Mouse (Mus musculus) limb, embryonic 11.5 days (tissue): ENCODE measurements around the gene Gm13694. TPM values are rescaled to one million over a fixed set of nuclear protein-coding genes. Genes with fewer than 3 reads are reported as not detected.
"Not testable (repeated sequence)": the region's sequence is repeated elsewhere in the genome, so short reads cannot be mapped to it uniquely, and the experiment has no call there.

Experiments used
- ATAC-seq: fragments of 200-750 bp; cut with Nextera tagmentation; 2 replicates; pipeline ENCODE4 v1.8.0; 2017; ENCODE audit warnings: low read depth; ENCODE audit not compliant: insufficient number of reproducible peaks, low FRiP score, low TSS enrichment
- DNase-seq: peaks from one replicate; pipeline ENCODE4 v3.0.0-alpha.2; 2015; ENCODE audit warnings: low spot score
- H3K27ac ChIP-seq: fragments of 300-500 bp; sonication (generic); replicated peaks from 2 replicates; pipeline ENCODE4 v1.5.1; 2014; ENCODE audit warnings: low read depth, mild to moderate bottlenecking, low read length
- H3K27me3 ChIP-seq: fragments of 300-500 bp; sonication (generic); 2 replicates; pipeline ENCODE4 v1.6.1; 2014; ENCODE audit warnings: mild to moderate bottlenecking, low read length, mixed read lengths; ENCODE audit not compliant: control insufficient read depth, insufficient read depth
- H3K36me3 ChIP-seq: fragments of 300-500 bp; sonication (generic); 2 replicates; pipeline ENCODE4 v1.6.1; 2014; ENCODE audit warnings: mild to moderate bottlenecking, low read length, moderate library complexity, mixed read lengths; ENCODE audit not compliant: control insufficient read depth, insufficient read depth
- H3K4me1 ChIP-seq: fragments of 300-500 bp; sonication (generic); 2 replicates; pipeline ENCODE4 v1.6.1; 2014; ENCODE audit warnings: low read length, mixed read lengths; ENCODE audit not compliant: control insufficient read depth, insufficient read depth
- H3K4me2 ChIP-seq: fragments of 300-500 bp; sonication (generic); 2 replicates; pipeline ENCODE4 v1.6.1; 2014; ENCODE audit warnings: low read depth, mild to moderate bottlenecking, moderate library complexity; ENCODE audit not compliant: severe bottlenecking
- H3K4me3 ChIP-seq: fragments of 300-500 bp; sonication (generic); 2 replicates; pipeline ENCODE4 v1.5.1; 2014; ENCODE audit warnings: low read depth, low read length
- H3K9ac ChIP-seq: fragments of 300-500 bp; sonication (generic); 2 replicates; pipeline ENCODE4 v1.6.1; 2014; ENCODE audit warnings: mild to moderate bottlenecking, low read length
- H3K9me3 ChIP-seq: fragments of 300-500 bp; sonication (generic); 2 replicates; pipeline ENCODE4 v1.6.1; 2016; ENCODE audit warnings: low read length; ENCODE audit not compliant: control insufficient read depth
- WGBS: fragments of 180-500 bp; shearing (Covaris S2); extraction: QIAGEN DNeasy Blood & Tissue Kit; methylation state at CpG from one replicate; pipeline ENCODE4 v1.1.7; 2014; 5-methylcytosine and 5-hydroxymethylcytosine counted together
- polyA plus RNA-seq: library from polyadenylated mRNA; unstranded; fragments of >200 nt; fragmentation: Nextera tagmentation; extraction: Ambion mirVana; gene quantifications from 2 replicates; pipeline ENCODE4 v1.2.1, GENCODE M21; 2014

The Gm13694 gene
- polyA plus RNA-seq, 1 experiment from 2014 or later: not detected

- H3K9me3 ChIP-seq, H3K4me3 ChIP-seq, H3K27ac ChIP-seq, DNase-seq, H3K9ac ChIP-seq, H3K27me3 ChIP-seq, ATAC-seq, H3K36me3 ChIP-seq, H3K4me1 ChIP-seq, H3K4me2 ChIP-seq: not testable (repeated sequence)
- WGBS: no CpG with 5 or more reads among the region's 6 CpGs
Observed at GRCm38 (mm10) chr2:83972823-83973222, 5.9 kb upstream of the Gm13694 start, which contains the start of gene Gm13696. TSS of gene Gm13696 (plus strand) at chr2:83973123.

- not testable (repeated sequence) for H3K27me3 ChIP-seq, H3K4me1 ChIP-seq, H3K4me2 ChIP-seq, H3K36me3 ChIP-seq, DNase-seq, H3K9ac ChIP-seq, ATAC-seq, H3K9me3 ChIP-seq, H3K27ac ChIP-seq, H3K4me3 ChIP-seq
- no CpG with 5 or more reads among the region's 6 CpGs for WGBS
Observed at GRCm38 (mm10) chr2:83984443-83984842, 5.7 kb downstream of the Gm13694 start, which contains the start of gene Gm13697. TSS of gene Gm13697 (plus strand) at chr2:83984743.

GRCm38 (mm10) chr2:83990253-83990652 lies 11.5 kb downstream of the Gm13694 start, which contains the start of gene Gm13691:
TSS of gene Gm13691 (plus strand) at chr2:83990553.
- WGBS: no CpG with 5 or more reads among the region's 6 CpGs
- not testable (repeated sequence) for H3K36me3 ChIP-seq, DNase-seq, H3K4me3 ChIP-seq, H3K27ac ChIP-seq, H3K9me3 ChIP-seq, ATAC-seq, H3K4me1 ChIP-seq, H3K4me2 ChIP-seq, H3K27me3 ChIP-seq, H3K9ac ChIP-seq

- H3K4me2 ChIP-seq, DNase-seq, H3K4me1 ChIP-seq, H3K27ac ChIP-seq, H3K4me3 ChIP-seq, H3K27me3 ChIP-seq, H3K9me3 ChIP-seq, H3K9ac ChIP-seq, H3K36me3 ChIP-seq, ATAC-seq: not testable (repeated sequence)
- WGBS: 49% methylated on average over 7 of the region's 9 CpGs
Observed at GRCm38 (mm10) chr2:83993639-83994255, 15.0 kb downstream of the Gm13694 start.

GRCm38 (mm10) chr2:83994526-83994925 lies 15.8 kb downstream of the Gm13694 start:
- not testable (repeated sequence) for H3K9me3 ChIP-seq, H3K4me1 ChIP-seq, H3K27ac ChIP-seq, DNase-seq, H3K36me3 ChIP-seq, H3K9ac ChIP-seq, H3K4me2 ChIP-seq, H3K27me3 ChIP-seq, ATAC-seq, H3K4me3 ChIP-seq
- no CpG with 5 or more reads among the region's 3 CpGs for WGBS

GRCm38 (mm10) chr2:84008913-84009312 lies 30.2 kb downstream of the Gm13694 start:
- H3K9me3 ChIP-seq: no peaks in the 10 kb centered on the region
- no peaks in the 10 kb centered on the region for H3K36me3 ChIP-seq
- no peaks in the 10 kb centered on the region for H3K27me3 ChIP-seq
- no peak overlapping the region for H3K4me3 ChIP-seq
- 70% methylated on average over 1 of the region's 1 CpGs for WGBS
- ATAC-seq (no peak), DNase-seq (no peak)
- no peak overlapping the region for H3K27ac ChIP-seq
- no peaks in the 10 kb centered on the region for H3K4me1 ChIP-seq
- H3K9ac ChIP-seq: no peak overlapping the region
- H3K4me2 ChIP-seq: no peak overlapping the region

GRCm38 (mm10) chr2:84009818-84010217 lies 31.1 kb downstream of the Gm13694 start:
- Histone ChIP-seq H3K9me3 (no peaks in the 10 kb centered on the region), H3K9ac (no peak overlapping the region), H3K27me3 (no peaks in the 10 kb centered on the region), H3K4me1 (no peaks in the 10 kb centered on the region), H3K36me3 (no peaks in the 10 kb centered on the region), H3K4me3 (no peak overlapping the region), H3K27ac (no peak overlapping the region), H3K4me2 (no peak overlapping the region)
- DNase-seq: no peak
- 80% methylated on average over 3 of the region's 3 CpGs for WGBS
- ATAC-seq: no peak

- no peak overlapping the region for H3K4me2 ChIP-seq
- no peak for DNase-seq
- no peaks in the 10 kb centered on the region for H3K4me1 ChIP-seq
- no peak overlapping the region for H3K27ac ChIP-seq
- ATAC-seq: no peak
- no peak overlapping the region for H3K4me3 ChIP-seq
- H3K9ac ChIP-seq: no peak overlapping the region
- H3K9me3 ChIP-seq: no peaks in the 10 kb centered on the region
- H3K36me3 ChIP-seq: no peaks in the 10 kb centered on the region
- 57% methylated on average over 6 of the region's 6 CpGs for WGBS
- no peaks in the 10 kb centered on the region for H3K27me3 ChIP-seq
Observed at GRCm38 (mm10) chr2:84014572-84014971, 35.8 kb downstream of the Gm13694 start.

- not testable (repeated sequence) for ATAC-seq, H3K27ac ChIP-seq, H3K9me3 ChIP-seq, H3K9ac ChIP-seq, DNase-seq, H3K4me3 ChIP-seq, H3K27me3 ChIP-seq, H3K36me3 ChIP-seq, H3K4me2 ChIP-seq, H3K4me1 ChIP-seq
- WGBS: 74% methylated on average over 5 of the region's 5 CpGs
Observed at GRCm38 (mm10) chr2:84016291-84016690, 37.6 kb downstream of the Gm13694 start.
